In the genomic region with DNA sequence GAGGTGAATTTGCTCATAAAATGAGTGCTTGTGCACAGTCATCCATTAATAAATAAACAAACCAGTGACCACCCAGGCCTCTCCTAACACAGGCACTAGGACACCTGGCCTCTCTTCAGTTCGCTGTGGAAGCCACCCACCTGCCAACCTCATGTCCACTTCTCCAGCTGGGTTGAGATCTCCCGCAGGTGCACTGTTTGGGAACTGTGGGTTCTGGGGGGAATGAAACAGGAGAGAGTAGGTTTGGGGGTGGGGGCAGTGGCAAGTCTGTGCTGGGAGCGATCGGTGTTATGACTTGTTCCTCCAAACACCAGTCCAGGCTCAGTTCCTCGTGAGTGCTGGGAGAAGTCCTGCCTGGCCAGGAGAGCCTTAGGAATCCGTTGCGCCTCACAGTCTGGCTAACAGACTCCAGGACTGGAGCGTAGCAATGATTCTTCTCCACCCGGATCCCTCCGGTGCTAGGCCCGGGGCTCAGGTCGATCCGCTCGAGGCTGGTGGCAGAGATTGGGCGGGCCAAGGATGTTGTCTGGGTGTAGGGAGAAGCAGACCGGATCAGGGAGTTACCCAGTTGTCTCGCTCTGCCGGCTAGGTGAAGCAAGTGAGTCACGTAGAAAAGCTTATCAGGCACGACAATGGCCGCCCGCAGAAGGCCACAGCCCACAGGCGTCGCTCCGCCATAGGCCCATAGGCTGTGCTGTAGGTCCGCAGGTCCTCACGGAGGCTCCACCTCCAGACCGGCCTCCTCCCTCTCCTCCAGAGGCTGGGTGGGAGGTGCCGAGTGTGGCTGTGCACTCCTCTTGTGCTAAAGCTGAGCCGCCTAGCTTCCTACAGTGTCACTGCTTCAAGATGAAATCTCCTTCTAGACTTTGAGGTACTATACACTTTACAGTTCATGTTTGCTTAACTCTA, we compare ENCODE assay signal across 8 mouse cellular contexts. TPM values are rescaled to one million over a fixed set of nuclear protein-coding genes. Genes with fewer than 3 reads are reported as not detected.
DNase-seq lines count a peak whose midpoint lies in the region; ATAC-seq and TF ChIP-seq lines count a peak whose summit lies in the region.

A gene (minus strand): TSS at position 738 of the 909 bp plus-strand sequence.
A gene (plus strand): TSS at position 756 of the 909 bp plus-strand sequence.

- H3K36me3 ChIP-seq in embryonic facial prominence, embryonic 15.5 days = no peaks in the 10 kb centered on the region
- peaks cover under 1% of the 10 kb centered on the region; the same call in 1 of the 2 replicates for H3K36me3 ChIP-seq in kidney, embryonic 14.5 days (ENCODE audit: control insufficient read depth, insufficient read depth, low read length)

- peak within 1 kb of the TSS; percentile 51 for H3K4me2 ChIP-seq in embryonic facial prominence, embryonic 15.5 days (replicated peaks)
- peak within 1 kb of the TSS; percentile 55 for H3K4me2 ChIP-seq in kidney, embryonic 14.5 days (replicated peaks; ENCODE audit: low read depth, low read length)

- no peaks in the 10 kb centered on the region for H3K27me3 ChIP-seq in embryonic facial prominence, embryonic 15.5 days
- H3K27me3 ChIP-seq in kidney, embryonic 14.5 days (ENCODE audit: control insufficient read depth, insufficient read depth, low read length) = no peaks in the 10 kb centered on the region

- H3K9ac ChIP-seq in embryonic facial prominence, embryonic 15.5 days = peak within 1 kb of the TSS; percentile 50
- H3K9ac ChIP-seq in kidney, embryonic 14.5 days (ENCODE audit: low read depth, low read length) = peak within 1 kb of the TSS; percentile 74

- peak; percentile 47; the same call in 1 of the 2 replicates for TF ChIP-seq CTCF in bone marrow, adult 2 months (IDR thresholded peaks at IDR 0.05; ENCODE audit: control insufficient read depth, insufficient read depth, low read length)

- H3K27ac ChIP-seq in bone marrow, adult 2 months (ENCODE audit: control insufficient read depth, insufficient read depth, low read depth, low read length, poor library complexity) = peak within 1 kb of the TSS; percentile 93
- H3K27ac ChIP-seq in embryonic facial prominence, embryonic 15.5 days (replicated peaks) = peak within 1 kb of the TSS; percentile 82
- H3K27ac ChIP-seq in kidney, embryonic 14.5 days (ENCODE audit: low read depth, low read length) = peak within 1 kb of the TSS; percentile 80

- no peaks in the 10 kb centered on the region for H3K9me3 ChIP-seq in embryonic facial prominence, embryonic 15.5 days (replicated peaks)
- H3K9me3 ChIP-seq in kidney, embryonic 14.5 days (ENCODE audit: control insufficient read depth, low read length) = no peaks in the 10 kb centered on the region

- peak; percentile 89 for TF ChIP-seq POLR2A in bone marrow, adult 2 months (IDR thresholded peaks at IDR 0.05; ENCODE audit: borderline replicate concordance, control insufficient read depth, low read depth, low read length)

- 9% methylated on average over 30 of the region's 30 CpGs for WGBS in bone marrow, adult 2 months
- 21% methylated on average over 30 of the region's 30 CpGs for WGBS in embryonic facial prominence, embryonic 15.5 days
- 29% methylated on average over 30 of the region's 30 CpGs for WGBS in kidney, embryonic 14.5 days

- H3K4me3 ChIP-seq in bone marrow, adult 2 months (replicated peaks; ENCODE audit: control insufficient read depth, low read depth, low read length) = peak within 1 kb of the TSS; percentile 78
- H3K4me3 ChIP-seq in embryonic facial prominence, embryonic 15.5 days (replicated peaks) = peak within 1 kb of the TSS; percentile 56
- H3K4me3 ChIP-seq in kidney, embryonic 14.5 days (ENCODE audit: low read length) = peak within 1 kb of the TSS; percentile 51

- DNase-seq in 416B (ENCODE audit: low read depth) = peak; percentile 92
- peak; percentile 76 for DNase-seq in heart, adult 8-10 months (ENCODE audit: low spot score)
- DNase-seq in liver = peak; percentile 94
- peak; percentile 85 to 86 for DNase-seq in spleen, postnatal 4 days (ENCODE audit: low spot score in 2 of 2)

- no peaks in the 10 kb centered on the region for H3K4me1 ChIP-seq in bone marrow, adult 2 months (ENCODE audit: control insufficient read depth, insufficient read depth, low read length)
- 0 out of 2 replicates have a peak, but pooled peaks cover 4% of the 10 kb centered on the region for H3K4me1 ChIP-seq in embryonic facial prominence, embryonic 15.5 days
- no peaks in the 10 kb centered on the region for H3K4me1 ChIP-seq in kidney, embryonic 14.5 days (ENCODE audit: control insufficient read depth, insufficient read depth, low read length)

- ATAC-seq in embryonic facial prominence, embryonic 15.5 days (ENCODE audit: insufficient number of reproducible peaks, low FRiP score, low TSS enrichment, low read depth) = peak; percentile 100
- ATAC-seq in kidney, embryonic 14.5 days (ENCODE audit: low FRiP score, low TSS enrichment) = peak; percentile 100
- peak; percentile 100 for ATAC-seq in monocyte, adult 5-6 weeks (replicated peaks; ENCODE audit: insufficient number of reproducible peaks, low FRiP score, low TSS enrichment, poor library complexity, severe bottlenecking)

RNA-seq across cellular contexts. Expression of the first gene that starts in this region (rescaled TPM):
- polyA plus RNA-seq in bone marrow, adult 2 months (2011; ENCODE audit: insufficient read depth, insufficient read length, low replicate concordance, missing spikeins) = 3.6 and 9.1 TPM in 2 replicates
- 47.4 and 48.2 TPM in 2 replicates for polyA plus RNA-seq in embryonic facial prominence, embryonic 15.5 days (2015; fragmentation: Nextera tagmentation; extraction: Ambion mirVana)
- total RNA-seq in heart, adult 8-10 months (2022) = 10 to 100 TPM; 14.7 to 20.0 (median 18.1) TPM
- polyA plus RNA-seq in kidney, embryonic 14.5 days (2014; fragmentation: Nextera tagmentation; extraction: Ambion mirVana) = 29.4 and 36.3 TPM in 2 replicates
- 10.5 to 15.7 TPM (median 12.8 TPM) in 3 replicates for total RNA-seq in monocyte, adult 5-6 weeks (2017)

RNA-seq across cellular contexts. Expression of the second gene that starts in this region (rescaled TPM):
- polyA plus RNA-seq in bone marrow, adult 2 months (2011; ENCODE audit: insufficient read depth, insufficient read length, low replicate concordance, missing spikeins) = 11.6 and 11.7 TPM in 2 replicates
- 20.3 and 21.4 TPM in 2 replicates for polyA plus RNA-seq in embryonic facial prominence, embryonic 15.5 days (2015; fragmentation: Nextera tagmentation; extraction: Ambion mirVana)
- total RNA-seq in heart, adult 8-10 months (2022) = 10 to 100 TPM; 46.2 to 56.3 (median 49.5) TPM
- polyA plus RNA-seq in kidney, embryonic 14.5 days (2014; fragmentation: Nextera tagmentation; extraction: Ambion mirVana) = 12.7 and 22.0 TPM in 2 replicates
- 26.2 to 51.9 TPM (median 31.9 TPM) in 3 replicates for total RNA-seq in monocyte, adult 5-6 weeks (2017)

Comparison
In these comparisons a context has a peak if more than half of its experiments do, and no peak if none do; other contexts are left out.
1. Peak in every context shown above with its lines: DNase-seq, ATAC-seq, H3K4me3 ChIP-seq and H3K27ac ChIP-seq.